Mouse (Mus musculus) forebrain, postnatal 0 days (tissue): ENCODE measurements around the gene Ltb4r2. TPM values are rescaled to one million over a fixed set of nuclear protein-coding genes. Genes with fewer than 3 reads are reported as not detected.

Experiments used
- ATAC-seq: fragments of 200-750 bp; cut with Nextera tagmentation; 2 replicates; pipeline ENCODE4 v1.8.0; 2017; ENCODE audit warnings: mild to moderate bottlenecking, moderate library complexity
- DNase-seq: peaks from one replicate; pipeline ENCODE4 v3.0.0-alpha.2; 2015
- H3K27ac ChIP-seq: fragments of 300-500 bp; sonication (generic); 2 replicates; pipeline ENCODE4 v1.5.1; 2014; ENCODE audit warnings: low read depth, mild to moderate bottlenecking, antibody characterized with exemption, low read length, moderate library complexity, mixed read lengths
- H3K27me3 ChIP-seq: fragments of 300-500 bp; sonication (generic); 2 replicates; pipeline ENCODE4 v1.6.1; 2014; ENCODE audit warnings: mild to moderate bottlenecking, low read length, mixed read lengths; ENCODE audit not compliant: insufficient read depth
- H3K36me3 ChIP-seq: fragments of 300-500 bp; sonication (generic); 2 replicates; pipeline ENCODE4 v1.6.1; 2014; ENCODE audit warnings: mild to moderate bottlenecking, moderate library complexity; ENCODE audit not compliant: insufficient read depth
- H3K4me1 ChIP-seq: fragments of 300-500 bp; sonication (generic); 2 replicates; pipeline ENCODE4 v1.6.1; 2014; ENCODE audit warnings: antibody characterized with exemption; ENCODE audit not compliant: insufficient read depth
- H3K4me2 ChIP-seq: fragments of 300-500 bp; sonication (generic); 2 replicates; pipeline ENCODE4 v1.6.1; 2014; ENCODE audit warnings: low read depth, mild to moderate bottlenecking, moderate library complexity
- H3K4me3 ChIP-seq: fragments of 300-500 bp; sonication (generic); 2 replicates; pipeline ENCODE4 v1.5.1; 2014; ENCODE audit warnings: low read depth, low read length, mixed read lengths
- H3K9ac ChIP-seq: fragments of 300-500 bp; sonication (generic); 2 replicates; pipeline ENCODE4 v1.6.1; 2014; ENCODE audit warnings: mild to moderate bottlenecking
- H3K9me3 ChIP-seq: fragments of 300-500 bp; sonication (generic); 2 replicates; pipeline ENCODE4 v1.6.1; 2016; ENCODE audit warnings: low read length
- CTCF ChIP-seq: sonication (generic); IDR thresholded peaks from 2 replicates; pipeline ENCODE4 v1.5.1; 2016; ENCODE audit warnings: antibody characterized with exemption, control low read depth, low read depth
- WGBS: fragments of 180-500 bp; shearing (Covaris S2); extraction: QIAGEN DNeasy Blood & Tissue Kit; methylation state at CpG from one replicate; pipeline ENCODE4 v1.1.7; 2014; 5-methylcytosine and 5-hydroxymethylcytosine counted together
- polyA plus RNA-seq: library from polyadenylated mRNA; unstranded; fragments of >200 nt; fragmentation: Nextera tagmentation; extraction: Ambion mirVana; gene quantifications from 2 replicates; pipeline ENCODE4 v1.2.1, GENCODE M21; 2015
- total RNA-seq: library from RNA; depleted of rRNA; stranded (reverse); fragments of >200 nt; gene quantifications from 2 replicates; pipeline ENCODE4 v1.2.3, GENCODE M21; 2014; rRNA removed

The Ltb4r2 gene
- total RNA-seq (0.38 TPM in 2 replicates), polyA plus RNA-seq (0.65 and 1.1 TPM in 2 replicates)

DNA sequence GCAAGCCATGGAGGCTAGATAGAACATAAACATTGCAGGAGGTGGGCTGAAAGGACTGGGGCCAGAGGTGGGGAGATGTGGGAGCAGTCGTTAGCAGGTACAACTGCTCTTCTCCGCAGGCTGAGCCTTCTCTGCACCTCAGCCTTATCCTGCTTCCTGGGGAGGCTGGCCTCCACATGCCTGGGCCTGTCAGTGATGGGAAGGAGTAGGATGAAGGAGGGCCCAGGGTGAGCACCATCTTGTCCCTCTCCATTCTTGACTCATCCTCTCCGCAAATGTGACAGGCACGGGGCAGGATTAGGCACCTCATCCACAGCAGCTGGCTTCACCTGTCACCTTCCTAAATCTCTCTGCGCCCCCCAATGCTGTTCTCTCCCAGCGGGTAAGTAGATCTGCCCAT, at the start of gene Ltb4r2:
Ltb4r2 (plus strand) TSS at position 266 of the 400 bp plus-strand sequence.
- ATAC-seq (no peak), DNase-seq (no peak)

DNA sequence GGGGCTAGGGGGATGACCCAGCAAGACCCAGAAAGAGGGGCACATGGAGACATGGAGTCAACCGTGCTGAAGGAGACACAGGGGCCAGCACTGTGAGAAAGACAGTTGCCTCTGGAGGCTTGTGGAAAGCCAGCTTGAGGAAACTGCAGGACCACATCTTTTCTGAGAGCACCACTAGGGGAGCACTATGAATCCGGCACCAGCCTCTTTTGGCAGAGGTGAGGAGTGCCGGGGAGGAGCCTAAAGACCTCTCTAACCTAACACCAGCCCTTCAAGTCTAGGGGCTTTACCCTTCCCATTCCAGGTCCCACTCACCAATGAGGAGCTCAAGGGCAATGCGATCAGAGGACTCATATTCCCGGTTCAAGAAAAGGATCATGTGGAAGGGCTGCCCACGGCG, 49.4 kb upstream of the Ltb4r2 start:
- Histone ChIP-seq H3K4me3 (no peak overlapping the region), H3K36me3 (peaks cover 8% of the 10 kb centered on the region), H3K27me3 (peaks cover 6% of the 10 kb centered on the region; the same call in 1 of the 2 replicates), H3K4me2 (no peak overlapping the region), H3K9ac (no peak overlapping the region), H3K4me1 (no peaks in the 10 kb centered on the region), H3K27ac (no peak overlapping the region), H3K9me3 (no peaks in the 10 kb centered on the region)
- WGBS, result 85% methylated on average over 7 of the region's 7 CpGs
- ATAC-seq, result no peak
- DNase-seq, result no peak
- no peak for TF ChIP-seq CTCF

More for the DNA sequence above, at the start of gene Ltb4r2:
- peak within 1 kb of the TSS; percentile 50 for H3K4me3 ChIP-seq
- WGBS, result 72% methylated on average over 6 of the region's 6 CpGs
- TF ChIP-seq CTCF, result no peak
- peaks cover under 1% of the 10 kb centered on the region; the same call in 1 of the 2 replicates for H3K36me3 ChIP-seq
- H3K27ac ChIP-seq, result peak within 1 kb of the TSS; percentile 77
- H3K27me3 ChIP-seq, result peaks cover 7% of the 10 kb centered on the region
- H3K9me3 ChIP-seq, result no peaks in the 10 kb centered on the region
- no peaks in the 10 kb centered on the region; the same call in 1 of the 2 replicates for H3K4me1 ChIP-seq
- peak within 1 kb of the TSS; percentile 96 for H3K4me2 ChIP-seq
- H3K9ac ChIP-seq, result peak within 1 kb of the TSS; percentile 84

DNA sequence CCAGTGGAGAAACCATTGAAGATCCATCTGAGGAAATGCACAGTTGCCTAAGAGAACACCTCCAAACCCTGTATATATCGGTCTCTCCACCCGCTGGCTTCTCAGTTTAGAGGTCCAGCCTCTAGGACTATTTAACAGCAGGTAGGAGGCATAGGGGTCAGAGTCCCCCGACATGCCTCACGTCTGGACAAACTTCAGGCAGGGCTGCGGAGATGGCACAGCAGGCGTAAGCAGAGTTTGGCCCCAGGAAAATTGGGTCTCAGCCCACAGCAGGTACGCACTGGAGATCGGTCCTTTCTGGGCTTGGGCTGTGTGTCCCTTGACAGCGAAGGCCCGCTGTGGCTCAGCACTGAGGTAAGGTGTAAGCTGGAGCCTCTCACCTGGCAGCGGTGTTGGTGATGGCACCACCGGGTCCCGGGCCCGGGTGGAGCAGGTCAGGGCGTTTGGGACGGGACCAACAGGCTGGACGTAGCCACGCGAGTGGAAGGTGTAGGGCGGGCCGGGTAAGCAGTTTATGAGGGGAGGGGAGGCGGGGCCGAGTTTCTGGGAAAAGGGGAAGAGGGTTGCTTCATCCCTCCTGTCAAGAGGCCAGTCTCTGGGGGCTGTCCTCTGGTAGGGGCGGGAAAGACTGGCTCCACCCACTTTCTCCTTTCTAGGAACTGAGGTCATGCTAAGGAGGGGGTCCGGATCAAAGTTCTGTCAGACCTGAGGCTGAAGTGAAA, 48.1 kb upstream of the Ltb4r2 start:
- ATAC-seq, result no peak
- no peak for TF ChIP-seq CTCF
- Histone ChIP-seq H3K9ac (no peak overlapping the region), H3K9me3 (no peaks in the 10 kb centered on the region), H3K27me3 (peaks cover 6% of the 10 kb centered on the region; the same call in 1 of the 2 replicates), H3K4me1 (no peaks in the 10 kb centered on the region), H3K27ac (no peak overlapping the region), H3K4me2 (no peak overlapping the region), H3K36me3 (peaks cover 19% of the 10 kb centered on the region), H3K4me3 (no peak overlapping the region)
- WGBS, result 14% methylated on average over 24 of the region's 25 CpGs
- DNase-seq, result no peak

DNA sequence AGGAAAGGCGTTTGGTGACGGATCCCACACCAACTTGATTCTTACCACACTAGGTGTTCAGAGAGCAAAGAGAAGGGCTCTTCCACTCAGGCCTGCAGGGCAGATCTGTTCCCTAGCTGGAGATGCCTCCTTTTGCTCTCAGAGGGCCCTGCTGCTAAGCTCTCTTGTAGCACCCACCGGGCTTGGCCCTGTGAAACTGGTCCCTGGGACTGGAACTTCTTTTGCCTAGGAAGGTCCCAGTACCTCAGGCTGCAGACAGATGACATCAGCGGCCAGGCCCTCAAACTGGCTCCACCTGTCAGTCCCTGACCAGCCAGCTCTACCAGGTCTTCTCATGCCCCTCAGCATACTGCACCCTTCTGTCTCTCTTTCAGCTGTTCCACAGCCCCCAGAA, 47.5 kb upstream of the Ltb4r2 start, which contains the start of gene Tgm1:
Tgm1 (minus strand) TSS at position 198 of the 394 bp plus-strand sequence.
- TF ChIP-seq CTCF, result no peak
- peaks cover 6% of the 10 kb centered on the region; the same call in 1 of the 2 replicates for H3K27me3 ChIP-seq
- ATAC-seq, result no peak

DNA sequence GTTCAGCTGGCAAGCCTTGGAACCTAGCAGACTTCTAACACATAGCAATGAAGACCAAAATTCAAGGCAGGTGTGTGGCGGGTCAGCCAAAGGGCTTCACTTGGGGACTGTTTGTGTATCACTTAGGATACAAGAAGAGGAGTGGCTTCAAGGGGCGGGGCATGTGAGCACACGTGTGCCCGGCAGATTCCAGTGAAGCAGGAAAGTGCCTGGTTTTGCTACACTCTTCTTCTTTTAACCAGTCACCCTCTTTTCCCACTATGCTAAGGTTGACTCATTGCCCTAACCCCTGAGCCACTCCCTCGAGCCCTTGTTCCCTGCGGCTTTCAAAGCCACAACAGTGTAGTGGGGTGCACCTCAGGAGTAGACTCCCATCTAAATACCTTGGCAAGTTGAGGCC, 46.3 kb upstream of the Ltb4r2 start:
- DNase-seq (no peak), ATAC-seq (no peak)
- Histone ChIP-seq H3K36me3 (peaks cover 31% of the 10 kb centered on the region), H3K27ac (no peak overlapping the region), H3K27me3 (peaks cover 6% of the 10 kb centered on the region; the same call in 1 of the 2 replicates), H3K4me3 (no peak overlapping the region), H3K9ac (no peak overlapping the region), H3K9me3 (no peaks in the 10 kb centered on the region), H3K4me1 (no peaks in the 10 kb centered on the region), H3K4me2 (no peak overlapping the region)
- 45% methylated on average over 6 of the region's 6 CpGs for WGBS
- TF ChIP-seq CTCF, result no peak

More for the DNA sequence above, 47.5 kb upstream of the Ltb4r2 start, which contains the start of gene Tgm1:
- Histone ChIP-seq H3K9me3 (no peaks in the 10 kb centered on the region), H3K4me1 (no peaks in the 10 kb centered on the region), H3K27ac (no peak within 1 kb of the TSS), H3K4me2 (no peak within 1 kb of the TSS), H3K4me3 (no peak within 1 kb of the TSS), H3K36me3 (peaks cover 24% of the 10 kb centered on the region), H3K9ac (no peak within 1 kb of the TSS)
- WGBS, result 37% methylated on average over 4 of the region's 4 CpGs
- DNase-seq, result no peak

DNA sequence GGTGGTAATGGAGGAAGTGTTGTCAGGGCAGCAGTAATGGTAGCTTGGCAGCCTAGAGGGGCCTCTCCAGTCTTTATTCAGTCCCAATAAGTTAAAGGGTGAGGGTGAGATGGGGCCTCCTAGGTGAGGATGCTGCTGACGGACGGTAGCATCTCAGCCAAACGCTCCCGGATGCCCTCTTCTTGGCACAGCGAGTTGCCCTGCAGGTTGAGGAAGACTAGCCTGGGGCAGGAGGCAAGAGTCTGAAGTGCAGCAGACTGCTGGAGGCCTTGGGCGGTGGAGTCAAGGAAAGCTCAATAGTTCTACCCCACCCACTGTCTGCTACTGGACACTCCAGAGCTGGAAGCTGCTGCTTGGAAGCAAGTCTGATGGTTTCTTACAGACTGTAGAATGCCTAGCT, 45.0 kb upstream of the Ltb4r2 start:
- WGBS, result 91% methylated on average over 6 of the region's 6 CpGs

DNA sequence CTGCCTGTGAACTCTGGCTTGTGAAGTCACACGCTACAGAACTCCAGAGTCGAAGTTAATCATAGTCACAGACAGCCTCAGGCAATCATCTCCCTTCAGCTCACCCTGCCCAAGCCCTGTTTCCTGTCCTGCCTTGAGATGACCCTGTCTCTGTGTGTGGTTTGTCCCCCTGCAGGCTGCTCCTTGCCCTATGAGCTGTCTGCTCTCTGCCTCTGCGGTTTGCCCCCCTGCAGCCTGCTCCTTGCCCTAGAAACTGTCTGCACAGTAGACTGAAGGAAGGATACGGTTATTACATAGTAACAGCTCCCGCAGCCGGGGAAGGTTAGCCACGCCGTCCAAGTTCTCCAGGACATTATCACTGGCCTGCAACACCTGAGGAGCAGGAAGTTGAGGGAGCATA, 44.3 kb upstream of the Ltb4r2 start:
- H3K9me3 ChIP-seq, result no peaks in the 10 kb centered on the region
- no peak for ATAC-seq
- H3K27ac ChIP-seq, result no peak overlapping the region
- no peaks in the 10 kb centered on the region for H3K4me1 ChIP-seq
- peaks cover 6% of the 10 kb centered on the region; the same call in 1 of the 2 replicates for H3K27me3 ChIP-seq
- TF ChIP-seq CTCF, result no peak
- no peak overlapping the region for H3K4me3 ChIP-seq
- peaks cover 31% of the 10 kb centered on the region for H3K36me3 ChIP-seq
- WGBS, result 92% methylated on average over 8 of the region's 8 CpGs
- no peak overlapping the region for H3K9ac ChIP-seq
- DNase-seq, result no peak
- no peak overlapping the region for H3K4me2 ChIP-seq

More for the DNA sequence above, 45.0 kb upstream of the Ltb4r2 start:
- DNase-seq, result no peak
- peaks cover 6% of the 10 kb centered on the region; the same call in 1 of the 2 replicates for H3K27me3 ChIP-seq
- no peak overlapping the region for H3K4me2 ChIP-seq
- no peak overlapping the region for H3K4me3 ChIP-seq
- no peak for ATAC-seq
- H3K9me3 ChIP-seq, result no peaks in the 10 kb centered on the region
- peaks cover 31% of the 10 kb centered on the region for H3K36me3 ChIP-seq
- H3K4me1 ChIP-seq, result no peaks in the 10 kb centered on the region
- no peak overlapping the region for H3K27ac ChIP-seq
- H3K9ac ChIP-seq, result no peak overlapping the region
- no peak for TF ChIP-seq CTCF
